Mouse (Mus musculus): ENCODE measurements around the gene Notum. TPM values are rescaled to one million over a fixed set of nuclear protein-coding genes. Genes with fewer than 3 reads are reported as not detected.

The Notum gene
- total RNA-seq, 2 experiments from 2014 or later = 4.7 to 5.4 TPM

DNA sequence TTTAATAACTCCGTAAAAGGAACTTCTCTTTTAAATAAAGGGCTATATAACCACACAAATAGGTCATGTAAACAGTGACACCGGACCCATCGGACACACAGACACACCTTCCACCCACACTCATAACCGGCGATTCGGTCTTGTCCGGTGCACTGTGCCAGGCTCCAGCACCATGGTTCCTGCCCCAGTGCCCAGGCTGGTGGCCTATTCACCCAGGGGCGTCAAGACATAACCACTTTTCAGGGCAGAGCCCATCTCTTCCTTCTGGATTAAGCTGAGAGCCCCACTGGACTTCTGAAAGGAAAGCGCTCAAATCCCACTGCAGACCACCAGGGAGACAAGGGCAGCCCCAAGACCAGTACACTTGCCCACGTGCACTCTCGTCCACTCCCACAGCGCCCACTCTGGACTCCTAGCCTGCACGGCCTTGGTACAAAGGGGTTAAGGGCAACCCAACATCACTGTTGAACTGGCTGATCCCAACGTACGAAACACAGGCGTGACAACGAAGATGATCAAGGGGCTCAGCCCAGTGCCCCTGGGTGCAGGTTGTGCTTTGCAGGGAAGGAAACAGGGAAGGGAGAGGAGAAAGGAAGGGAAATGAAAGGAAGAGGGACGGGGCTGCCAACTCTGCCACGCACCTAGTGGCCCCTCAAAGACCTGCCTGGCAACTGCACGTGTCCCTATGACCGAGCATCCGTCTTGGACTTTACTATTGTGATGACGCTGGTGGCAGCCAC is 32.2 kb downstream of the Notum start:
- no peak overlapping the region for H3K4me3 ChIP-seq
- TF ChIP-seq CTCF (conservative IDR thresholded peaks at IDR 0.05) = no peak
- no peak overlapping the region for H3K27ac ChIP-seq
- DNase-seq (ENCODE audit: low spot score in 2 of 2) = no peak

GRCm38 (mm10) chr11:120627468-120628300 is 33.3 kb downstream of the Notum start:
- H3K27ac ChIP-seq = no peak overlapping the region
- no peak for DNase-seq (ENCODE audit: low spot score in 2 of 2)
- H3K4me3 ChIP-seq = no peak overlapping the region
- TF ChIP-seq CTCF (conservative IDR thresholded peaks at IDR 0.05) = no peak

DNA sequence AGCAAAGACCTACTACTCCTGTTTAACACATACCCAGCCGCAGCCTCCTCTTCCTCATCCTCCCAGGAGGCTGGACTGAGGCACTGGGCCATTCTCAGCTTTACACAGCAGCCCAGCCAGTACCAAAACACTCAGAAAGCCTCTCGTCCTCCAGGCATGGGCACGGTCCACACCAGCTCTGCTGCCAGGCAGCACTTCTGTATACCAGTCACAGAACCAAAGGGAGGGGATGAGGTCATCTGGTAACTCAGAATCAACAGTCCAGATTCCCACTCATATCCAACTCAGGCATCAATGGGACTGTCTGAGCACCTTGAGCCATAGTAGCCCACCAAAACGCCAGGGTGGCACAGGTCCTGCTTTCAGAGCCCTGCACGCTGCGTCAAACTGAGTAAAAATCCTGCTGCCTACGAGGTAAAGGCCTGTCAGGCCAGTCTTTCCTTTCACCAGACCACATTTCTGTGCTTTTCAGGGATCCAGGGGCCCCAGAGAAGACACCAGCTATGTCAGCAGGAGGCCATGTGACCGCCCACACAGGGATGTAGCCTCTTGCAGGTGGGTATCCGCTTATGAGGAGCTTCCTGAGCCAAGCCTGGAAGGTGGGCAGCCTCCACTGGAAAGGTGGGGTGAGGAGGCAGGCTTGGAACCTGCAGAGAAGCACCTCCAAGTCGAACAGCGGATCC is 34.0 kb downstream of the Notum start:
- no peak overlapping the region for H3K4me3 ChIP-seq
- H3K27ac ChIP-seq = no peak overlapping the region
- no peak for DNase-seq (ENCODE audit: low spot score in 2 of 2)
- TF ChIP-seq CTCF (conservative IDR thresholded peaks at IDR 0.05) = no peak

GRCm38 (mm10) chr11:120625152-120625775 is 35.7 kb downstream of the Notum start, which contains the start of gene Sirt7:
Sirt7 (minus strand) TSS chr11:120625240.
- TF ChIP-seq CTCF (conservative IDR thresholded peaks at IDR 0.05) = no peak
- H3K4me3 ChIP-seq = peak within 1 kb of the TSS; percentile 63
- no peak for DNase-seq (ENCODE audit: low spot score in 2 of 2)
- peak within 1 kb of the TSS; percentile 86 for H3K27ac ChIP-seq

- peak; percentile 88 for DNase-seq (ENCODE audit: low spot score in 2 of 2)
- Histone ChIP-seq H3K4me3 (peak overlapping the region; percentile 63), H3K27ac (peak overlapping the region; percentile 86)
- TF ChIP-seq CTCF (conservative IDR thresholded peaks at IDR 0.05) = no peak
Observed at GRCm38 (mm10) chr11:120624680-120625111, 36.3 kb downstream of the Notum start.

DNA sequence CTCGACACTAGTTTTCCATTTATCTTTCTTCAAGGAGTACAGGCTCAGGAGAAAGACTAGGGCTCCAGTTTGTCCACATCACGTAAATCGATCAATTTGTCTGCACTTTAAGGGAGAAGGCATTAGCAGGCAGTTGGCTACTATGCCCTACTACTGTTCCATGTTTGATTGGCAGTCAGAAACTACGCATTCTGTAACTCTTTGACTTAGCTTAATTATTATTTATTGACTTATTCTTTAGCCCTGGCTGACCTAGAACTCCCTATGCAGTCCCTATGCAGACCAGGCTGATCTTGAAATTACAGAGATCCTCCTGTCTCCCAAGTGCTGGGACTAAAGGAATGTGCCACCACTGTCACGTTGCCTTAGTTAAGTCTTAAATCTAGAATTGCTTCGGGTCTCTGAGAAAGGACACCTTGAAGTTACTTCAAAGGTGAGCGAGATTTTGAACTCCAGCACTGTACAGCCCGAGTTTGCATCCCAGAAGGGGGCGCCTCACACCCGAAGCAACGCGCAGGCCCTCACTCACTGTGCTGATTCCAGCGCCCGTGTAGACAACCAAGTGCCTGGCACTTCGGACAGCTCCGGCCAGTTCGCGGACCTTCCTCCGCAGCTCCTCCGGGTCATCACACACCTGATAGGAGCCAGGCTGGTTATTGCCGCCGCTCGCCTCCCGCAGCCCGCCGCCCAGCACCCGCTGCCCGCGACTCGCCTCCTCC is 36.9 kb downstream of the Notum start:
- peak; percentile 52 to 69 for DNase-seq (ENCODE audit: low spot score in 2 of 2)
- peak overlapping the region; percentile 86 for H3K27ac ChIP-seq
- TF ChIP-seq CTCF (conservative IDR thresholded peaks at IDR 0.05) = peak; percentile 83
- peak overlapping the region; percentile 63 for H3K4me3 ChIP-seq

DNA sequence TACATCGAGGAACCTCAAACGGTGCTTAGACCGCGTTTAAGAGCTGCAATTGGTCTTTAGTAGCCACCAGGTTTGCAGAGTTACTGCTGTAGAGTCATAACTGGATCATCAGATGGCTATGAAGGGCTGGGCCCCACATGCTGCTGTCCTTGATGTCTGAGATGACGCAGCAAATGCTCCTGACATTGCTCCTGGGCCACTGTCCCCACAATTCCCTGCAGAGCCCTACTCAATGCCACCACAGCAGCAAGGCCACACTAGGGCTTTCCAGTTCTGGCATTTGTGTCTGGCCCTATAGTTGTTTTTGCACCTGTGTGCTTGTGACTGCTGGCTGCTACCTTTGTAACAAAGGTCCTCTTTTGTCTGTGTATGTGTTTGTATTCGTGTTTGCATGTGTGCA is 38.2 kb downstream of the Notum start:
- DNase-seq (ENCODE audit: low spot score in 2 of 2) = no peak
- H3K4me3 ChIP-seq = no peak overlapping the region
- no peak for TF ChIP-seq CTCF (conservative IDR thresholded peaks at IDR 0.05)
- no peak overlapping the region for H3K27ac ChIP-seq

GRCm38 (mm10) chr11:120620195-120620594 is 40.8 kb downstream of the Notum start:
- Histone ChIP-seq H3K27ac (no peak overlapping the region), H3K4me3 (no peak overlapping the region)
- no peak for TF ChIP-seq CTCF (conservative IDR thresholded peaks at IDR 0.05)
- no peak for DNase-seq (ENCODE audit: low spot score in 2 of 2)

DNA sequence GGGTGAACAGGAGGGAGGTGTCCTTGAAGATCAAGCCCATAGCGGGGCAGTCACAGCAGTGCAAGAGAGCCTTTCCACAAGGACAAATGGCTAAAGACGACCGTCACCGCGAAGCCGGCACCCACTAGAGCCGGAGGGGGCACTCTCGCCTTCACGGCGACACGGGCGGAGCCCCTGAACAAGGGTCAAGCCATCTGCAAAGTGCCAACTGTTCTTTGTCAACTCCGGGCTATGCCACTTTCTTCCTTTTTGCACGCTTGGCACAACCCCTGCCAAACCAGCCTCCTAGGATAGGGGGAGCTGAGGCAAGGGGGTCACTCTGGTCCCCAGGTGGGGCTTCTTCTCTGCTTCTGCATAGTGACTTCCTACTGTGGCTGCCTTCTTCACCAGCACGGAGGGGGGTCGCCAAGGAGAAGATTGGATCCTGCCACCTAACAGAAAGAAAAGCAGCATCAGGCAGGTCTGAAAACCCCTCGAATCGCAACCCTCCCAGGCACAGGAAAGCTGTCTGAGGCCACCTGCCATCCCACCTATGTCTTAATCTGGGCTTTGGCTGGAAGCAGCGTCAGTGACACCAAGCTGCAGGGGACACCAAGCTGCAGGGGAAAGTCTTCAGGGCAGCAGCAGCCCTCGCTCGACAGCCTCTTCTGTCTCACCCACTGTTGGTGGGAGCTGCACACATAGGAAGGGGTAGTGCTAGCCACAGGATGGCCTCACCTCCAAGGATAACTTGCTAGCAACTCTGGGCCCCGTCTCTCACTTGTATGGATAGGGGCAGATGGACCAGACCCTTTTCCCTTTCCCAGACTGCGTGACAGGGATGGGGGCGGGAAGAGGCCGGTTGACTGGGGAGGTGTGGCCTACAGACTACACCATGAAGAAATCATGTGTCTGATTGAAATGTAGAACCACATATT is 42.1 kb downstream of the Notum start:
- Histone ChIP-seq H3K4me3 (no peak overlapping the region), H3K27ac (no peak overlapping the region)

GRCm38 (mm10) chr11:120617519-120618112 is 43.4 kb downstream of the Notum start, which contains the start of gene Pcyt2:
Pcyt2 (minus strand) TSS chr11:120617936.
- DNase-seq (ENCODE audit: low spot score in 2 of 2) = peak; percentile 91 to 93
- Histone ChIP-seq H3K27ac (peak within 1 kb of the TSS; percentile 94), H3K4me3 (peak within 1 kb of the TSS; percentile 78)
- TF ChIP-seq CTCF (conservative IDR thresholded peaks at IDR 0.05) = no peak

More for the DNA sequence above, 42.1 kb downstream of the Notum start:
- no peak for DNase-seq (ENCODE audit: low spot score in 2 of 2)
- no peak for TF ChIP-seq CTCF (conservative IDR thresholded peaks at IDR 0.05)
